Comparison of ENCODE assay signal across 9 mouse cellular contexts in genomic region chr10:81041458-81042175, GRCm38 (mm10). TPM values are rescaled to one million over a fixed set of nuclear protein-coding genes. Genes with fewer than 3 reads are reported as not detected.
DNase-seq lines count a peak whose midpoint lies in the region; ATAC-seq and TF ChIP-seq lines count a peak whose summit lies in the region.
"Had no signal": no experiment of that assay in that cellular context is flagged by ENCODE, and none has a peak within 500 bp of the region (broad histone marks: within the 10 kb centered on the region; RNA-seq: fewer than 3 reads in every experiment).

No protein-coding gene starts in this region.

- TF ChIP-seq CTCF in liver, adult 2 months (IDR thresholded peaks at IDR 0.05; ENCODE audit: low read depth, low read length) = peak; percentile 93

- TF ChIP-seq POLR2A in liver, adult 2 months (IDR thresholded peaks at IDR 0.05; ENCODE audit: extremely low read depth, insufficient read depth, low read length) = no peak

- no peak overlapping the region for H3K4me3 ChIP-seq in hindbrain, embryonic 14.5 days (replicated peaks; ENCODE audit: low read length)
- no peak overlapping the region for H3K4me3 ChIP-seq in liver, adult 2 months (ENCODE audit: insufficient read depth, low read depth, low read length)
- H3K4me3 ChIP-seq: heart, embryonic 13.5 days had no signal

- no peak overlapping the region for H3K4me2 ChIP-seq in hindbrain, embryonic 14.5 days (replicated peaks)
- H3K4me2 ChIP-seq: heart, embryonic 13.5 days had no signal

- H3K27ac ChIP-seq in hindbrain, embryonic 14.5 days = no peak overlapping the region
- no peak overlapping the region for H3K27ac ChIP-seq in liver, adult 2 months (replicated peaks; ENCODE audit: insufficient read depth, low read depth, low read length)
- H3K27ac ChIP-seq: heart, embryonic 13.5 days had no signal

- DNase-seq in ovary, postnatal 14 days (ENCODE audit: low spot score) = peak; percentile 62
- DNase-seq in ovary, postnatal 10 days (ENCODE audit: low spot score) = no peak
- DNase-seq in adipocyte (ENCODE audit: low spot score) = peak; percentile 65
- DNase-seq in embryo, embryonic 10.5 days (ENCODE audit: low spot score) = peak; percentile 83
- peak; percentile 77 for DNase-seq in hindbrain, embryonic 14.5 days (ENCODE audit: low spot score)
- DNase-seq in liver, adult 2 months (ENCODE audit: extremely low read depth, low read depth, low spot score) = peak; percentile 41
- DNase-seq in retina, embryonic 14.5 days (ENCODE audit: low spot score) = peak; percentile 86
- peak; percentile 47 for DNase-seq in yolk sac, embryonic 10.5 days (ENCODE audit: low spot score)

- WGBS in hindbrain, embryonic 14.5 days = 29% methylated on average over 13 of the region's 13 CpGs
- WGBS in liver, adult 2 months = 27% methylated on average over 13 of the region's 13 CpGs

- H3K27me3 ChIP-seq in hindbrain, embryonic 14.5 days (ENCODE audit: control insufficient read depth, insufficient read depth, low read length) = no peaks in the 10 kb centered on the region
- no peaks in the 10 kb centered on the region for H3K27me3 ChIP-seq in liver, adult 2 months (ENCODE audit: control insufficient read depth, insufficient read depth, low read length)
- H3K27me3 ChIP-seq: heart, embryonic 13.5 days had no signal

- no peak overlapping the region for H3K9ac ChIP-seq in hindbrain, embryonic 14.5 days
- H3K9ac ChIP-seq in liver, adult 2 months (ENCODE audit: low read depth, low read length) = no peak overlapping the region
- H3K9ac ChIP-seq: heart, embryonic 13.5 days had no signal

- no peaks in the 10 kb centered on the region for H3K9me3 ChIP-seq in hindbrain, embryonic 14.5 days (ENCODE audit: control insufficient read depth, low read length)
- H3K9me3 ChIP-seq: heart, embryonic 13.5 days had no signal

- H3K79me2 ChIP-seq in liver, adult 2 months (ENCODE audit: control insufficient read depth, insufficient read depth, low read length) = no peaks in the 10 kb centered on the region

- ATAC-seq in hindbrain, embryonic 14.5 days (ENCODE audit: low FRiP score) = no peak

- 0 out of 2 replicates have a peak, but pooled peaks cover 4% of the 10 kb centered on the region for H3K4me1 ChIP-seq in hindbrain, embryonic 14.5 days (replicated peaks; ENCODE audit: control insufficient read depth, insufficient read depth, low read length)
- H3K4me1 ChIP-seq in liver, adult 2 months (ENCODE audit: control insufficient read depth, insufficient read depth, low read length) = no peaks in the 10 kb centered on the region

- H3K36me3 ChIP-seq in hindbrain, embryonic 14.5 days (replicated peaks; ENCODE audit: control insufficient read depth, insufficient read depth) = peaks cover 45% of the 10 kb centered on the region
- H3K36me3 ChIP-seq in liver, adult 2 months (ENCODE audit: control insufficient read depth, insufficient read depth, low read length) = peaks cover 3% of the 10 kb centered on the region; the same call in 1 of the 2 replicates

RNA-seq across cellular contexts. Expression of gene Slc39a3, which starts 4.4 kb away (rescaled TPM):
- 33.7 and 33.8 TPM in 2 replicates for polyA plus RNA-seq in hindbrain, embryonic 14.5 days (2014; fragmentation: Nextera tagmentation; extraction: Ambion mirVana)
- 6.1 and 6.9 TPM in 2 replicates for total RNA-seq in liver, adult 2 months (2014; rRNA removed)
- 13.2 and 14.1 TPM in 2 replicates for polyA plus RNA-seq in liver, adult 2 months (2012; rRNA removed)

RNA-seq across cellular contexts. Expression of gene Diras1, which starts 16.2 kb away (rescaled TPM):
- 29.7 and 32.2 TPM in 2 replicates for polyA plus RNA-seq in hindbrain, embryonic 14.5 days (2014; fragmentation: Nextera tagmentation; extraction: Ambion mirVana)
- 0.07 TPM in 1 of 2 replicates, not detected in the other for total RNA-seq in liver, adult 2 months (2014; rRNA removed)
- polyA plus RNA-seq in liver, adult 2 months (2012; rRNA removed) = not detected in 2 replicates

RNA-seq across cellular contexts. Expression of gene Sgta, which starts 18.4 kb away (rescaled TPM):
- 260 and 276 TPM in 2 replicates for polyA plus RNA-seq in hindbrain, embryonic 14.5 days (2014; fragmentation: Nextera tagmentation; extraction: Ambion mirVana)
- total RNA-seq in liver, adult 2 months (2014; rRNA removed) = 43.9 and 53.8 TPM in 2 replicates
- polyA plus RNA-seq in liver, adult 2 months (2012; rRNA removed) = 136 and 146 TPM in 2 replicates

RNA-seq across cellular contexts. Expression of gene Gng7, which starts 26.9 kb away (rescaled TPM):
- 17.7 and 20.9 TPM in 2 replicates for polyA plus RNA-seq in hindbrain, embryonic 14.5 days (2014; fragmentation: Nextera tagmentation; extraction: Ambion mirVana)
- total RNA-seq in liver, adult 2 months (2014; rRNA removed) = 0.09 and 0.13 TPM in 2 replicates
- 0.65 TPM in 2 replicates for polyA plus RNA-seq in liver, adult 2 months (2012; rRNA removed)

RNA-seq across cellular contexts. Expression of gene Thop1, which starts 28.2 kb away (rescaled TPM):
- 35.9 and 37.2 TPM in 2 replicates for polyA plus RNA-seq in hindbrain, embryonic 14.5 days (2014; fragmentation: Nextera tagmentation; extraction: Ambion mirVana)
- 7.4 and 9.3 TPM in 2 replicates for total RNA-seq in liver, adult 2 months (2014; rRNA removed)
- polyA plus RNA-seq in liver, adult 2 months (2012; rRNA removed) = 12.0 and 13.1 TPM in 2 replicates

Comparison
In these comparisons a context has a peak if more than half of its experiments do, and no peak if none do; other contexts are left out.
1. RNA of gene Diras1, which starts 16.2 kb away (polyA plus RNA-seq): 29.7 to 32.2 TPM in hindbrain, embryonic 14.5 days; not detected in liver, adult 2 months; every median in the first group is over 10 times any median in the second.